Mouse (Mus musculus) heart, embryonic 13.5 days (tissue): ENCODE data around the gene Cyp4f15. TPM values are rescaled to one million over a fixed set of nuclear protein-coding genes. Genes with fewer than 3 reads are reported as not detected.
"Not testable (repeated sequence)": the region's sequence is repeated elsewhere in the genome, so short reads cannot be mapped to it uniquely, and the experiment has no call there.

ENCODE experiments used
- ATAC-seq: fragments of 200-750 bp; cut with Nextera tagmentation; 2 replicates; pipeline ENCODE4 v1.8.0; 2017; ENCODE audit warnings: moderate TSS enrichment; ENCODE audit not compliant: insufficient number of reproducible peaks, low FRiP score, low TSS enrichment; ENCODE audit errors: extremely low read depth
- H3K27ac ChIP-seq: fragments of 300-500 bp; sonication (generic); replicated peaks from 2 replicates; pipeline ENCODE4 v1.5.1; 2015; ENCODE audit warnings: moderate library complexity, mild to moderate bottlenecking, inconsistent platforms
- H3K27me3 ChIP-seq: fragments of 300-500 bp; sonication (generic); replicated peaks from 2 replicates; pipeline ENCODE4 v1.6.1; 2015; ENCODE audit warnings: mild to moderate bottlenecking, inconsistent platforms
- H3K36me3 ChIP-seq: fragments of 300-500 bp; sonication (generic); 2 replicates; pipeline ENCODE4 v1.6.1; 2015; ENCODE audit warnings: mild to moderate bottlenecking, inconsistent platforms
- H3K4me1 ChIP-seq: fragments of 300-500 bp; sonication (generic); 2 replicates; pipeline ENCODE4 v1.6.1; 2015; ENCODE audit warnings: inconsistent platforms
- H3K4me2 ChIP-seq: fragments of 300-500 bp; sonication (generic); 2 replicates; pipeline ENCODE4 v1.6.1; 2015; ENCODE audit warnings: inconsistent platforms, mild to moderate bottlenecking, moderate library complexity
- H3K4me3 ChIP-seq: fragments of 300-500 bp; sonication (generic); 2 replicates; pipeline ENCODE4 v1.5.1; 2015; ENCODE audit warnings: moderate library complexity, mild to moderate bottlenecking, inconsistent platforms
- H3K9ac ChIP-seq: fragments of 300-500 bp; sonication (generic); 2 replicates; pipeline ENCODE4 v1.6.1; 2015; ENCODE audit warnings: inconsistent platforms, mild to moderate bottlenecking, moderate library complexity
- H3K9me3 ChIP-seq: fragments of 300-500 bp; sonication (generic); 2 replicates; pipeline ENCODE4 v1.6.1; 2016; ENCODE audit warnings: inconsistent platforms
- WGBS: fragments of 180-500 bp; shearing (Covaris S2); methylation state at CpG from one replicate; pipeline ENCODE4 v1.1.7; 2015; ENCODE audit warnings: mixed read lengths; 5-methylcytosine and 5-hydroxymethylcytosine counted together
- polyA plus RNA-seq: library from polyadenylated mRNA; unstranded; fragments of >200 nt; fragmentation: Nextera tagmentation; extraction: Ambion mirVana; gene quantifications from 2 replicates; pipeline ENCODE4 v1.2.1, GENCODE M21; 2015

Gene Cyp4f15
- polyA plus RNA-seq, 1 experiment from 2014 or later = 0.20 TPM

DNA sequence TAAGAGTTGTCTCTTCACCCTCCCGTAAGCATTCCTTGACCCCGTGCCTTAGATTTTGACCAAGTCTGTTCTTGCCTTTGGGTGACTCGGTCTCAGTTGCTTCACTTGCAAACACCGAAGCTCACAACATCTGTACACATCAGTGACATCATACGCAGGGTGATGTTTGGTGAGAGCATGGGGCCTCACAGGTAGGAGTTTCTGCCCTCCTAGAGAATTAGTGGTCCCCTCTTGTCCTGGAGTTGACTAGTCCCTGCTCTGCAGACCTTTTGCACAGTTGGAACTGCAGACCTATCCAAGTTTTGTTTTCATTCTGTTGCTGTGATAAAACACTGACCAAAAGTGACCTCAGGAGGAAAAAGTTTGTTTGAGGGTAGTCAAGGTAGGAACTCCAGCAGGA is 1.3 kb downstream of the Cyp4f15 start:
- no peak overlapping the region for H3K4me3 ChIP-seq
- ATAC-seq = no peak

DNA sequence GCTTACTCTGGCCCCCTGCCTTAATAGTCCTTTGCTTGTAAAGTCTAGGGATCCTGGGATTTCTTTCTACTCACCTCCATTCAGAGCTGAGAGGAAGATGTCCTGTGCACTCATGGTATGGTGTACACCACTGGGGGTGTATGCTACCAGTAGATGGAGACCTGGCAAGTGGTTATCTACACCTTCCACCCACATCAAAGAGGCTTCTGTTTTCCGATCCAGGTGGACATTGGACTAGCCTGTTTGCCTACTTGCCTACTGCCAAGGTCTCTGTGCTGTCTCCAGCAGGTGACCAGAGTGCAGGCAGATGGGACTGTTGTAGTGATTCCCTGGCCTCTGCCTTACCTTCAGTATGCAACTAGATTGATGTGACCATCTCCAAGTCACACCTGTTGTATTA is 5.5 kb downstream of the Cyp4f15 start:
- no peak for ATAC-seq
- WGBS = 61% methylated on average over 1 of the region's 1 CpGs

More for the DNA sequence above, 1.3 kb downstream of the Cyp4f15 start:
- H3K36me3 ChIP-seq = no peaks in the 10 kb centered on the region
- H3K27ac ChIP-seq = no peak overlapping the region
- no peaks in the 10 kb centered on the region for H3K9me3 ChIP-seq
- H3K4me1 ChIP-seq = peaks cover 2% of the 10 kb centered on the region; the same call in 1 of the 2 replicates
- 84% methylated on average over 5 of the region's 5 CpGs for WGBS
- no peak overlapping the region for H3K4me2 ChIP-seq
- H3K9ac ChIP-seq = no peak overlapping the region
- H3K27me3 ChIP-seq = no peaks in the 10 kb centered on the region

DNA sequence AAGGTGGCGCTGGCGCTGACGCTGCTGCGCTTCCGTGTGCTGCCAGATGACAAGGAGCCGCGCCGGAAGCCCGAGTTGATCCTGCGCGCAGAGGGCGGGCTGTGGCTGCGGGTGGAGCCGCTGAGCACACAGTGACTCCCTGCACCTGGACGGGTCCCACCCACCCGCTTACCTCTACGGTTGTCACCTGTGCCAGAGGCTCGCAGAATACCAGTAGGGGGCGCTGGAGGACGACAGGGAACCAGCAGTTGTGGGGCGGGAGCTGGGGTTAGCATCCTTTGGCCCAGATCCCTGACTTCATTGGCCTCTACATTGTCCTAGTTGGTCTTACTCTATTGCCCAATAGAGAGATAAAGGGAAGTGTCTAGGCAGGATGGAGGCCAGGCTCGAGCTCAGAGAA is 17.4 kb downstream of the Cyp4f15 start:
- Histone ChIP-seq H3K4me1 (no peaks in the 10 kb centered on the region), H3K9me3 (peaks cover 22% of the 10 kb centered on the region), H3K27me3 (no peaks in the 10 kb centered on the region), H3K36me3 (no peaks in the 10 kb centered on the region), H3K9ac (no peak overlapping the region), H3K4me2 (peak overlapping the region; percentile 34), H3K4me3 (0 out of 2 replicates have a peak overlapping the region, but pooled peaks have one; percentile 8), H3K27ac (no peak overlapping the region)
- 35% methylated on average over 22 of the region's 22 CpGs for WGBS
- ATAC-seq = no peak

More for the DNA sequence above, 5.5 kb downstream of the Cyp4f15 start:
- Histone ChIP-seq H3K27me3 (no peaks in the 10 kb centered on the region), H3K36me3 (no peaks in the 10 kb centered on the region), H3K4me1 (no peaks in the 10 kb centered on the region), H3K4me3 (no peak overlapping the region), H3K27ac (no peak overlapping the region), H3K4me2 (no peak overlapping the region), H3K9ac (no peak overlapping the region), H3K9me3 (no peaks in the 10 kb centered on the region)

DNA sequence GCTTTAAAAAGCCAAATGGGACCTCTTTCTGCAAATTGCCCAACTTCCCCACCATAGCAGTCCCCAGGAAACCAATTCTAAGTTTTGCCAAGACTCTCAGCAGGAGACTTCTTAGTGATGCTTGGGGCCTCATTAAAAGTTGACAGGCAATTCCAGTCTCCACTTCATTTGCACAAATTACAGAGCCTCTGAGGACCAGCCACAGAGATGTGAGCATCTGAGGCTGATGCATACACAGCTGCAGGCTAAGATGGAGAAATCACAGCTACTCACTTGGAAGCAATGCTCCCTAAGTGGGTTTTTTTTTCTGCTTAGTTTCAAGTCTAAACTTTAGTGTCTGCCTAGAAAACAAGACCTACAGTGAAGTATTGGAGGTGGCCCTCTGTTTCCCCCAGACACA is 25.1 kb downstream of the Cyp4f15 start:
- H3K27ac ChIP-seq, H3K36me3 ChIP-seq, H3K4me2 ChIP-seq, ATAC-seq, H3K4me3 ChIP-seq, H3K4me1 ChIP-seq, H3K27me3 ChIP-seq, H3K9ac ChIP-seq: not testable (repeated sequence)
- H3K9me3 ChIP-seq = peaks cover 20% of the 10 kb centered on the region

DNA sequence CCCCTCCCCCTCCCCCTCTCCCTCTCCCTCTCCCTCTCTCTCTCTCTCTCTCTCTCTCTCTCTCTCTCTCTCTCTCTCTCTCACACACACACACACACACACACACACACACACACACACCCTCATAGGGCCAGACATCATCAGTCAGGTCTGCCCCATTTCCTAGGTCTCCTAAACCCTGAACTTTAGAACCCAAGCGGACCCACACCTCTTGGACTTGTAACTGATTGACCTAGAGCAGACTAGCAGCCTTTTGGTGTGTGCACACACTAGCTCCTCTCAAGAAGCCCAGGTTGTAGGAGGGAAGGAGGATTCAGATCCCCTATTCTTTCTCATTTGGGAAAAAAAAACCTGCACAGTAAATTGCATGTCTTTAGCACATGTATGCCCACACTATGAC is 36.7 kb downstream of the Cyp4f15 start:
- H3K4me3 ChIP-seq, ATAC-seq, H3K27me3 ChIP-seq, H3K27ac ChIP-seq, H3K9ac ChIP-seq, H3K36me3 ChIP-seq, H3K4me1 ChIP-seq, H3K4me2 ChIP-seq: not testable (repeated sequence)
- peaks cover 19% of the 10 kb centered on the region for H3K9me3 ChIP-seq
- 71% methylated on average over 1 of the region's 1 CpGs for WGBS

DNA sequence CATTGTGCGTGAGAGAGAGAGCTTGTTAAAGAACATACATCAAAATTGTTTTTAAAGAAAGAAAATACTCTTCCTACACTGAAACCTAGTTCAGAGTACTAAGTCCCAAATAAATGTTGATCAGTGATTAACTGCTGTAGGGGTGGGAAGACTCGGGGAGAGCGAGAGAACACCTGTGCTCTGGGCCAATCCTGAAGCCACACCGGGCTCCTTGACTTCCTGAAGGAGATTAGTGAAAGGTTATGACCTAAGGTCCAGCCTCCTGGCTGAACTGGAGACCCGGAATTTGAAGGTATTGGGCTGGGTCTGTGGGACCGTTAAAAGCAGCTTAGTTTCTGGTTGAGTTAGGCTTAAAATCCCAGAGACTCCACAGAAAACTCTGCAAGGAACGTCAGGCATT is 37.3 kb downstream of the Cyp4f15 start:
- 75% methylated on average over 7 of the region's 7 CpGs for WGBS
- H3K36me3 ChIP-seq = no peaks in the 10 kb centered on the region
- peaks cover 16% of the 10 kb centered on the region for H3K9me3 ChIP-seq
- no peak overlapping the region for H3K9ac ChIP-seq
- H3K4me3 ChIP-seq = no peak overlapping the region
- H3K27me3 ChIP-seq = no peaks in the 10 kb centered on the region
- no peak overlapping the region for H3K4me2 ChIP-seq
- H3K4me1 ChIP-seq = no peaks in the 10 kb centered on the region
- no peak overlapping the region for H3K27ac ChIP-seq
- ATAC-seq = no peak

DNA sequence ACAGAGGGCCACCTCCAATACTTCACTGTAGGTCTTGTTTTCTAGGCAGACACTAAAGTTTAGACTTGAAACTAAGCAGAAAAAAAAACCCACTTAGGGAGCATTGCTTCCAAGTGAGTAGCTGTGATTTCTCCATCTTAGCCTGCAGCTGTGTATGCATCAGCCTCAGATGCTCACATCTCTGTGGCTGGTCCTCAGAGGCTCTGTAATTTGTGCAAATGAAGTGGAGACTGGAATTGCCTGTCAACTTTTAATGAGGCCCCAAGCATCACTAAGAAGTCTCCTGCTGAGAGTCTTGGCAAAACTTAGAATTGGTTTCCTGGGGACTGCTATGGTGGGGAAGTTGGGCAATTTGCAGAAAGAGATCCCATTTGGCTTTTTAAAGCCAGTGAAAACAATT is 40.9 kb downstream of the Cyp4f15 start:
- H3K36me3 ChIP-seq, H3K27me3 ChIP-seq, ATAC-seq, H3K4me2 ChIP-seq, H3K4me1 ChIP-seq, H3K9ac ChIP-seq, H3K27ac ChIP-seq, H3K9me3 ChIP-seq, H3K4me3 ChIP-seq: not testable (repeated sequence)

DNA sequence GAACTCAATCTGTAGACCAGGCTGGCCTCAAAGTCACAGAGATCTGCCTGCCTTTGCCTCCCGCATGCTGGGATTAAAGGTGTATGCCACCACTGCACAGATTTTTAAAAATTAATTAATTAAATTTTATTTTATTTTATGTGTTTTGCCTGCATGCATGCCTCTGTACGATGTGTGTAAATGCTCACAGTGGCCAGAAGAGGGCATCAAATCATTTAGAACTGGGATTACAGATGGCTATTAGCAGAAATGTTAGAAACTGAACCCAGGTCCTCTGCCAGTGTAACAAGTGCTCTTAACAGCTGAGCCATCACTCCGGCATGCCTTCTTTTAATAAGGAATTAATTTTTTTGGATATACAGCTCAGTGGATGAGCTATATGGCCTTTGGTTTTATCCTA is 43.6 kb downstream of the Cyp4f15 start:
- no peak overlapping the region for H3K27ac ChIP-seq
- no peak overlapping the region for H3K9ac ChIP-seq
- H3K4me3 ChIP-seq = no peak overlapping the region
- H3K27me3 ChIP-seq = no peaks in the 10 kb centered on the region
- no peaks in the 10 kb centered on the region for H3K4me1 ChIP-seq
- no peak for ATAC-seq
- peaks cover 6% of the 10 kb centered on the region; the same call in 1 of the 2 replicates for H3K9me3 ChIP-seq
- no peaks in the 10 kb centered on the region for H3K36me3 ChIP-seq
- H3K4me2 ChIP-seq = no peak overlapping the region
- 63% methylated on average over 3 of the region's 3 CpGs for WGBS

DNA sequence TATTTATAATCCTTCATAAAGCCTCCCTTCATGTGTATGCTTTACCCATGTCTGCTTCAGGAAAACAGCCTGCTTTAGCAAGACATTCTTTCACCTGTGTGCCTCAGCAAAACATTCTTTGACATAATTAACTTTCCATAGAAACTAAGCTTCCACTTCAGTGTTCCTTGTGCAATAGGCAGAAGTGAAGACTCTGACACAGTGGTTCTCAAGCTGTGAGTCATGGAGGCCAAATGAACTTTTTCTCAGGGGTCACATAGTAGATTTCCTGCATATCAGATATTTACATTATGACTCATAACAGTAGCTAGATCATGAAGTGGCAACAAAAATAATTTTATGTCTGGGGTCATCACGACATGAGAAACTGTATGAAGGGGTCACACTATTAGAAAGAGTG is 53.0 kb downstream of the Cyp4f15 start:
- Histone ChIP-seq H3K9ac (no peak overlapping the region), H3K4me1 (no peaks in the 10 kb centered on the region), H3K27ac (no peak overlapping the region), H3K9me3 (no peaks in the 10 kb centered on the region), H3K4me3 (no peak overlapping the region), H3K4me2 (no peak overlapping the region), H3K27me3 (no peaks in the 10 kb centered on the region), H3K36me3 (no peaks in the 10 kb centered on the region)
- ATAC-seq = no peak
- WGBS = 83% methylated on average over 1 of the region's 1 CpGs

DNA sequence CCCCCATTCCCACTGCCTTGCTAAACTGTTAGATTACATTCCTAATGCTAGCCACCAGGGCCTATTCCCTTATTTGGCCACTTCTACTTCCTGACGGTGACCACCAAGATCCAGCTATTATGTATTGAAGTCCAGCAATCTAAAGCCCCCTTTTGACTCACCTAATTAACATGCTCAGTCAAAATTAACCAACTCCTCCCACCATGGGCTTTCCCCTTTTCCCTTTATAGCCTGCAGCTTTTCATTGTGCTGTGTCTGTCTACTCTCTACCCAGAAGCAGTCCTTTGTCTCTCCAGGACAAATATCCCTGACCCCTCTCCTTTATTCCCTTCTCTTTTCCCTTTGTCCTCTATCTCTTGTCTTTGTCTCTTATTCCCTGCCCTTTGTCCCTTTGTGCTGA is 55.6 kb downstream of the Cyp4f15 start:
- Histone ChIP-seq H3K4me1 (no peaks in the 10 kb centered on the region), H3K27ac (no peak overlapping the region), H3K36me3 (no peaks in the 10 kb centered on the region), H3K27me3 (no peaks in the 10 kb centered on the region), H3K4me3 (no peak overlapping the region), H3K9ac (no peak overlapping the region), H3K9me3 (no peaks in the 10 kb centered on the region), H3K4me2 (no peak overlapping the region)
- no peak for ATAC-seq
- WGBS = 63% methylated on average over 1 of the region's 1 CpGs

DNA sequence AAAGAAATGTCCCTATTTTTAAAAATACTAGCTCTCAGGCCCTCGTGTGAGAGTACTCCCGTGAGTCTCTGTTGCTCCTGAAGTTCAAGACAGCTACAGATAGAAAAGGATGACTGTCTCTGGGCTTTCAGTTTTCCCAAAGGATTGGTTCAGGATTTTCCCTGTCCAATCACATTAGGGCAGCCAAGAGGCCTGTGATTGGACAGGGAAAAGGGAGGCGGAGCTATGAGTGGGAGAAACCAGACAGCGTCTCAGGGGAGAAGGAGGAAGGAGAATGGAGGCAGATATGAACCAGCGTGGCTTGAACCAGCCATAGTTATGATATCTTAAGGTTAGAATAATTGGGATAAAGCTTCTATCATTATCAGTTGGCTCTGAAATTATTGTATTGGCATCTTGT is 65.2 kb downstream of the Cyp4f15 start:
- H3K9me3 ChIP-seq = no peaks in the 10 kb centered on the region
- no peak overlapping the region for H3K4me2 ChIP-seq
- ATAC-seq = no peak
- 34% methylated on average over 5 of the region's 5 CpGs for WGBS
- no peaks in the 10 kb centered on the region for H3K36me3 ChIP-seq
- no peak overlapping the region for H3K9ac ChIP-seq
- no peaks in the 10 kb centered on the region for H3K27me3 ChIP-seq
- H3K27ac ChIP-seq = no peak overlapping the region
- H3K4me1 ChIP-seq = peaks cover 6% of the 10 kb centered on the region; the same call in 1 of the 2 replicates
- H3K4me3 ChIP-seq = no peak overlapping the region
